Mouse (Mus musculus) CH12.LX (cell line): ENCODE data around the gene Cnp. TPM values are rescaled to one million over a fixed set of nuclear protein-coding genes. Genes with fewer than 3 reads are reported as not detected.
A peak's percentile ranks its signal among the peaks of the same experiment; 100 is the strongest.

ENCODE experiments used
- DNase-seq: peaks from one replicate; pipeline ENCODE4 v3.0.0-alpha.2; 2013; ENCODE audit errors: extremely low read depth
- H3K27ac ChIP-seq: 2 replicates; pipeline ENCODE4 v1.5.1; 2012; ENCODE audit warnings: low read depth, mild to moderate bottlenecking, control low read depth, moderate library complexity; ENCODE audit not compliant: insufficient read depth
- H3K27me3 ChIP-seq: replicated peaks from 2 replicates; pipeline ENCODE3; 2012; ENCODE audit warnings: inconsistent platforms
- H3K36me3 ChIP-seq, 2 experiments: replicated peaks in 1 of 2; 2 replicates each; pipeline versions ENCODE3 to v1.6.1; 2012; ENCODE audit warnings: inconsistent platforms in 1 of 2, low read length in 1 of 2, mild to moderate bottlenecking in 1 of 2, mixed read lengths in 1 of 2, moderate library complexity in 1 of 2; ENCODE audit not compliant: control insufficient read depth in 1 of 2, insufficient read depth in 1 of 2
- H3K4me1 ChIP-seq, 2 experiments: 2 replicates each; pipeline ENCODE4 v1.6.1; 2012; ENCODE audit warnings: inconsistent platforms in 1 of 2, moderate library complexity in 1 of 2; ENCODE audit not compliant: insufficient read depth in 2 of 2, control insufficient read depth in 1 of 2
- H3K4me2 ChIP-seq: 2 replicates; pipeline ENCODE4 v1.6.1; 2012; ENCODE audit warnings: low read depth, mild to moderate bottlenecking, control low read depth; ENCODE audit not compliant: poor library complexity, insufficient read depth, severe bottlenecking
- H3K4me3 ChIP-seq, 3 experiments: fragments of 150-350 bp in 1 of 3; sonication (generic) in 1 of 3; replicated peaks in 1 of 3; 2 replicates each; pipeline versions ENCODE3 to v1.5.1; 2011 to 2012; ENCODE audit warnings: low read depth in 2 of 3, low read length in 2 of 3, mild to moderate bottlenecking in 2 of 3, moderate library complexity in 2 of 3, control low read depth in 1 of 3, improper control_type of control experiment in 1 of 3, inconsistent platforms in 1 of 3, mixed read lengths in 1 of 3; ENCODE audit not compliant: poor library complexity in 1 of 3
- H3K79me2 ChIP-seq: replicated peaks from 2 replicates; pipeline ENCODE4 v1.6.1; 2012; ENCODE audit warnings: mild to moderate bottlenecking, moderate library complexity; ENCODE audit not compliant: control insufficient read depth, poor library complexity, insufficient read depth, severe bottlenecking; ENCODE audit errors: extremely low read depth
- H3K9ac ChIP-seq: 2 replicates; pipeline ENCODE4 v1.6.1; 2012; ENCODE audit warnings: low read depth, mild to moderate bottlenecking, control low read depth, moderate library complexity; ENCODE audit not compliant: insufficient read depth
- H3K9me3 ChIP-seq: replicated peaks from 2 replicates; pipeline ENCODE3; 2012; ENCODE audit warnings: low read length, inconsistent platforms, mixed read lengths
- CHD1 ChIP-seq: IDR thresholded peaks from 2 replicates; pipeline ENCODE4 v1.6.1; 2012; ENCODE audit warnings: low read depth, low read length, improper control_type of control experiment, inconsistent platforms
- CHD2 ChIP-seq: IDR thresholded peaks from 2 replicates; pipeline ENCODE4 v1.6.1; 2011; ENCODE audit warnings: low read length, improper control_type of control experiment
- CTCF ChIP-seq, 2 experiments: IDR thresholded peaks in 1 of 2; conservative IDR thresholded peaks in 1 of 2; 2 replicates each; pipeline ENCODE4 v1.5.1; 2011 to 2012; ENCODE audit warnings: low read depth in 2 of 2, low read length in 2 of 2, improper control_type of control experiment in 1 of 2, inconsistent platforms in 1 of 2, mild to moderate bottlenecking in 1 of 2, moderate library complexity in 1 of 2
- ETS1 ChIP-seq: conservative IDR thresholded peaks from 2 replicates; pipeline ENCODE4 v1.6.1; 2012; ENCODE audit warnings: low read depth, mild to moderate bottlenecking, inconsistent platforms, low read length, improper control_type of control experiment, moderate library complexity
- IRF4 ChIP-seq: IDR thresholded peaks from 2 replicates; pipeline ENCODE4 v1.6.1; 2014; ENCODE audit warnings: low read depth, mild to moderate bottlenecking, inconsistent platforms, low read length, improper control_type of control experiment
- KAT2A ChIP-seq: IDR thresholded peaks from 2 replicates; pipeline ENCODE4 v1.6.1; 2012; ENCODE audit warnings: low read length, improper control_type of control experiment, inconsistent platforms; ENCODE audit not compliant: insufficient replicate concordance
- MAFK ChIP-seq: IDR thresholded peaks from 2 replicates; pipeline ENCODE4 v1.6.1; 2011; ENCODE audit warnings: low read length, improper control_type of control experiment; ENCODE audit not compliant: insufficient replicate concordance
- MAX ChIP-seq: IDR thresholded peaks from 2 replicates; pipeline ENCODE4 v1.6.1; 2011; ENCODE audit warnings: low read length, improper control_type of control experiment
- MAZ ChIP-seq: IDR thresholded peaks from 2 replicates; pipeline ENCODE4 v1.6.1; 2012; ENCODE audit warnings: low read depth, mild to moderate bottlenecking, inconsistent platforms, low read length, improper control_type of control experiment, moderate library complexity
- MEF2A ChIP-seq: IDR thresholded peaks from 2 replicates; pipeline ENCODE4 v1.6.1; 2014; ENCODE audit warnings: low read depth, mild to moderate bottlenecking, inconsistent platforms, low read length, improper control_type of control experiment, borderline replicate concordance
- MXI1 ChIP-seq: IDR thresholded peaks from 2 replicates; pipeline ENCODE4 v1.6.1; 2011; ENCODE audit warnings: mild to moderate bottlenecking, low read depth, low read length, improper control_type of control experiment
- MYC ChIP-seq: IDR thresholded peaks from 2 replicates; pipeline ENCODE4 v1.6.1; 2011; ENCODE audit warnings: low read depth, mild to moderate bottlenecking, improper control_type of control experiment, low read length
- NELFE ChIP-seq: IDR thresholded peaks from 2 replicates; pipeline ENCODE4 v1.6.1; 2011; ENCODE audit warnings: low read depth, low read length, improper control_type of control experiment
- NRF1 ChIP-seq: IDR thresholded peaks from 2 replicates; pipeline ENCODE4 v1.6.1; 2014; ENCODE audit warnings: low read depth, mild to moderate bottlenecking, inconsistent platforms, low read length, improper control_type of control experiment, moderate library complexity
- PAX5 ChIP-seq: IDR thresholded peaks from 2 replicates; pipeline ENCODE4 v1.6.1; 2012; ENCODE audit warnings: low read length, inconsistent platforms, mixed read lengths
- POLR2A ChIP-seq: IDR thresholded peaks from 2 replicates; pipeline ENCODE4 v1.6.1; 2011; ENCODE audit warnings: low read depth, mild to moderate bottlenecking, improper control_type of control experiment, low read length
- POLR2AphosphoS2 ChIP-seq: IDR thresholded peaks from 2 replicates; pipeline ENCODE4 v1.6.1; 2011; ENCODE audit warnings: low read depth, low read length, improper control_type of control experiment
- SMC3 ChIP-seq: IDR thresholded peaks from 2 replicates; pipeline ENCODE4 v1.6.1; 2011; ENCODE audit warnings: low read depth, low read length, improper control_type of control experiment
- UBTF ChIP-seq: IDR thresholded peaks from 2 replicates; pipeline ENCODE4 v1.6.1; 2012; ENCODE audit warnings: low read depth, mild to moderate bottlenecking, inconsistent platforms, low read length, improper control_type of control experiment, moderate library complexity
- USF1 ChIP-seq: IDR thresholded peaks from 2 replicates; pipeline ENCODE4 v1.6.1; 2014; ENCODE audit warnings: low read depth, mild to moderate bottlenecking, inconsistent platforms, low read length, improper control_type of control experiment
- ZC3H11A ChIP-seq: IDR thresholded peaks from 2 replicates; pipeline ENCODE4 v1.6.1; 2012; ENCODE audit warnings: low read depth, mild to moderate bottlenecking, inconsistent platforms, low read length, improper control_type of control experiment
- ZKSCAN1 ChIP-seq: IDR thresholded peaks from 2 replicates; pipeline ENCODE4 v1.6.1; 2012; ENCODE audit warnings: low read depth, inconsistent platforms, low read length, improper control_type of control experiment, borderline replicate concordance
- ZNF384 ChIP-seq: IDR thresholded peaks from 2 replicates; pipeline ENCODE4 v1.6.1; 2012; ENCODE audit warnings: low read depth, low read length, improper control_type of control experiment, inconsistent platforms
- dilution Hi-C: fragments of 300-500 bp; cut with MboI; formaldehyde crosslinking; loops from 2 replicates; pipeline ENCODE4 v1.14.3; 2020; ENCODE audit warnings: low sequenced_read_pairs; ENCODE audit not compliant: extremely low pct_unique_long_range_greater_than_20kb, extremely low pct_ligation_motif_present
- in situ Hi-C: fragments of 300-500 bp; cut with MboI; formaldehyde crosslinking; loops from 3 replicates; pipeline ENCODE4 v1.14.3; 2019; ENCODE audit warnings: low sequenced_read_pairs, low pct_ligation_motif_present, low pct_unique_long_range_greater_than_20kb, mixed read lengths
- polyA plus RNA-seq: library from polyadenylated mRNA; unstranded; fragments of >175 nt; gene quantifications from 2 replicates; pipeline ENCODE4 v1.2.1, GENCODE M21; 2012; ENCODE audit warnings: low read depth; ENCODE audit not compliant: insufficient read length
- total RNA-seq, 2 experiments: library from RNA; depleted of rRNA; stranded (reverse); fragments of 300-350 nt in 1 of 2; fragments of >200 nt in 1 of 2; gene quantifications; 2 replicates each; pipeline ENCODE4 v1.2.3; 2012 to 2014

Cnp gene
- total and polyA plus RNA-seq, 3 experiments = 77.7 to 87.8 (median 80.2) TPM

- TF ChIP-seq IRF4 (peak; percentile 80), ZC3H11A (no peak), CHD2 (no peak), UBTF (no peak), NRF1 (no peak), MEF2A (peak; percentile 53; the same call in 1 of the 2 replicates), PAX5 (no peak), POLR2AphosphoS2 (no peak), MXI1 (no peak), USF1 (no peak), MAZ (0 out of 2 replicates have a peak, but pooled peaks have one; percentile 30), MAX (peak; percentile 28; the same call in 1 of the 2 replicates), ETS1 (peak; percentile 79), ZKSCAN1 (no peak), MYC (peak; percentile 64; the same call in 1 of the 2 replicates)
Observed at GRCm38 (mm10) chr11:100588462-100588861, 13.8 kb downstream of the Cnp start (continued).

GRCm38 (mm10) chr11:100592346-100593046, 17.8 kb downstream of the Cnp start:
- Histone ChIP-seq H3K36me3 (peaks cover 86 to 97% of the 10 kb centered on the region in 2 experiments), H3K4me1 (peaks cover 25 to 40% of the 10 kb centered on the region in 2 experiments), H3K27ac (no peak overlapping the region), H3K4me3 (no peak overlapping the region), H3K9ac (no peak overlapping the region), H3K9me3 (no peaks in the 10 kb centered on the region), H3K4me2 (no peak overlapping the region), H3K79me2 (peaks cover 34% of the 10 kb centered on the region)
- no peak for DNase-seq
- in situ Hi-C loops = no loop called here
- dilution Hi-C loops = no loop called here
- TF ChIP-seq ZNF384 (no peak), CHD1 (no peak), POLR2AphosphoS2 (no peak), MXI1 (no peak), MAFK (no peak), KAT2A (no peak), NELFE (no peak), PAX5 (no peak), POLR2A (no peak), CHD2 (no peak), SMC3 (no peak), CTCF (conservative IDR thresholded peaks at IDR 0.05 in 1 of 2, IDR thresholded peaks at IDR 0.05 in 1 of 2; ENCODE audit: low read depth in 2 of 2, low read length in 2 of 2) (no peak)
- TF ChIP-seq, all 38 proteins: peak for 0
- no peaks in the 10 kb centered on the region for H3K27me3 ChIP-seq
